Mouse (Mus musculus): Measurements from ENCODE around the gene Cyp2f2. TPM values are rescaled to one million over a fixed set of nuclear protein-coding genes. Genes with fewer than 3 reads are reported as not detected.

The Cyp2f2 gene
- 0.44 and 0.50 TPM in 2 replicates for polyA plus RNA-seq (2012; rRNA removed; ENCODE audit: low replicate concordance)

GRCm38 (mm10) chr7:27119676-27120075 lies at the start of gene Cyp2f2:
Cyp2f2 (plus strand) TSS chr7:27119909.

GRCm38 (mm10) chr7:27153205-27153764 lies 33.6 kb downstream of the Cyp2f2 start, which contains the start of gene Cyp2t4:
Cyp2t4 (plus strand) TSS chr7:27153714.

GRCm38 (mm10) chr7:27166614-27167474 lies 47.1 kb downstream of the Cyp2f2 start, which contains the start of gene Egln2:
Egln2 (minus strand) TSS chr7:27166802.

GRCm38 (mm10) chr7:27178324-27179216 lies 58.9 kb downstream of the Cyp2f2 start, which contains the start of gene Rab4b:
Rab4b (minus strand) TSS chr7:27178896.

GRCm38 (mm10) chr7:27180837-27181695 lies 61.4 kb downstream of the Cyp2f2 start, which contains the start of the genes Gm21983 and Mia:
Gm21983 (minus strand) TSS chr7:27181086.
Mia (minus strand) TSS chr7:27181157.

Other genes starting within 250 kb of the Cyp2f2 start
- gene Cyp2a22, start 180.5 kb upstream of the Cyp2f2 start, polyA plus RNA-seq (2012; rRNA removed; ENCODE audit: low replicate concordance), result not detected in 2 replicates
- 0.11 and 0.57 TPM in 2 replicates for gene Cyp2a12, start 90.8 kb upstream of the Cyp2f2 start, polyA plus RNA-seq (2012; rRNA removed; ENCODE audit: low replicate concordance)
- not detected in 2 replicates for gene Cyp2t4, start 33.8 kb downstream of the Cyp2f2 start, polyA plus RNA-seq (2012; rRNA removed; ENCODE audit: low replicate concordance)
- 73.0 and 128 TPM in 2 replicates for gene Egln2, start 46.9 kb downstream of the Cyp2f2 start, polyA plus RNA-seq (2012; rRNA removed; ENCODE audit: low replicate concordance)
- gene Rab4b, start 59.0 kb downstream of the Cyp2f2 start, polyA plus RNA-seq (2012; rRNA removed; ENCODE audit: low replicate concordance), result 69.3 and 96.8 TPM in 2 replicates
- 0.62 TPM in 1 of 2 replicates, not detected in the other for gene Gm21983, start 61.2 kb downstream of the Cyp2f2 start, polyA plus RNA-seq (2012; rRNA removed; ENCODE audit: low replicate concordance)
- 0.79 and 4.3 TPM in 2 replicates for gene Mia, start 61.2 kb downstream of the Cyp2f2 start, polyA plus RNA-seq (2012; rRNA removed; ENCODE audit: low replicate concordance)
- 7.4 and 7.5 TPM in 2 replicates for gene BC024978, start 75.9 kb downstream of the Cyp2f2 start, polyA plus RNA-seq (2012; rRNA removed; ENCODE audit: low replicate concordance)
- 149 and 193 TPM in 2 replicates for gene Snrpa, start 76.4 kb downstream of the Cyp2f2 start, polyA plus RNA-seq (2012; rRNA removed; ENCODE audit: low replicate concordance)
- 15.1 and 25.8 TPM in 2 replicates for gene Itpkc, start 108.8 kb downstream of the Cyp2f2 start, polyA plus RNA-seq (2012; rRNA removed; ENCODE audit: low replicate concordance)
- 46.2 and 78.2 TPM in 2 replicates for gene Coq8b, start 113.1 kb downstream of the Cyp2f2 start, polyA plus RNA-seq (2012; rRNA removed; ENCODE audit: low replicate concordance)
- gene Numbl, start 138.5 kb downstream of the Cyp2f2 start, polyA plus RNA-seq (2012; rRNA removed; ENCODE audit: low replicate concordance), result 10.6 and 11.3 TPM in 2 replicates
- 133 and 135 TPM in 2 replicates for gene Ltbp4, start 217.8 kb downstream of the Cyp2f2 start, polyA plus RNA-seq (2012; rRNA removed; ENCODE audit: low replicate concordance)
- 102 and 115 TPM in 2 replicates for gene Shkbp1, start 236.1 kb downstream of the Cyp2f2 start, polyA plus RNA-seq (2012; rRNA removed; ENCODE audit: low replicate concordance)
- gene Gm20479, start 237.5 kb downstream of the Cyp2f2 start, polyA plus RNA-seq (2012; rRNA removed; ENCODE audit: low replicate concordance), result not detected in 2 replicates